Mouse (Mus musculus) neural tube, embryonic 13.5 days (tissue): ENCODE data around the gene Gpc5. TPM values are rescaled to one million over a fixed set of nuclear protein-coding genes. Genes with fewer than 3 reads are reported as not detected.

ENCODE experiments used
- ATAC-seq: fragments of 200-750 bp; cut with Nextera tagmentation; 2 replicates; pipeline ENCODE4 v1.8.0; 2017; ENCODE audit warnings: low read depth, mild to moderate bottlenecking, moderate TSS enrichment, moderate library complexity
- H3K27ac ChIP-seq: fragments of 300-500 bp; sonication (generic); replicated peaks from 2 replicates; pipeline ENCODE4 v1.5.1; 2015; ENCODE audit warnings: moderate library complexity, mild to moderate bottlenecking, inconsistent platforms
- H3K27me3 ChIP-seq: fragments of 300-500 bp; sonication (generic); 2 replicates; pipeline ENCODE4 v1.6.1; 2015; ENCODE audit warnings: mild to moderate bottlenecking, inconsistent platforms
- H3K36me3 ChIP-seq: fragments of 300-500 bp; sonication (generic); 2 replicates; pipeline ENCODE4 v1.6.1; 2015; ENCODE audit warnings: mild to moderate bottlenecking, inconsistent platforms
- H3K4me1 ChIP-seq: fragments of 300-500 bp; sonication (generic); replicated peaks from 2 replicates; pipeline ENCODE4 v1.6.1; 2015; ENCODE audit warnings: inconsistent platforms
- H3K4me2 ChIP-seq: fragments of 300-500 bp; sonication (generic); 2 replicates; pipeline ENCODE4 v1.6.1; 2015; ENCODE audit warnings: inconsistent platforms, mild to moderate bottlenecking, moderate library complexity
- H3K4me3 ChIP-seq: fragments of 300-500 bp; sonication (generic); 2 replicates; pipeline ENCODE4 v1.5.1; 2015; ENCODE audit warnings: mild to moderate bottlenecking, inconsistent platforms
- H3K9ac ChIP-seq: fragments of 300-500 bp; sonication (generic); 2 replicates; pipeline ENCODE4 v1.6.1; 2015; ENCODE audit warnings: moderate library complexity, mild to moderate bottlenecking, inconsistent platforms
- H3K9me3 ChIP-seq: fragments of 300-500 bp; sonication (generic); 2 replicates; pipeline ENCODE4 v1.6.1; 2016; ENCODE audit warnings: inconsistent platforms
- WGBS: fragments of 180-500 bp; shearing (Covaris S2); methylation state at CpG from one replicate; pipeline ENCODE4 v1.1.7; 2015; 5-methylcytosine and 5-hydroxymethylcytosine counted together
- polyA plus RNA-seq: library from polyadenylated mRNA; unstranded; fragments of >200 nt; fragmentation: Nextera tagmentation; extraction: Ambion mirVana; gene quantifications from 2 replicates; pipeline ENCODE4 v1.2.1, GENCODE M21; 2015

Gene Gpc5
- polyA plus RNA-seq, 1 experiment from 2014 or later: 7.1 TPM

- H3K27me3 ChIP-seq: no peaks in the 10 kb centered on the region
- H3K27ac ChIP-seq: no peak overlapping the region
- no peak for ATAC-seq
- H3K4me3 ChIP-seq: no peak overlapping the region
- H3K9me3 ChIP-seq: no peaks in the 10 kb centered on the region
- H3K4me2 ChIP-seq: no peak overlapping the region
- H3K4me1 ChIP-seq: no peaks in the 10 kb centered on the region
- no peak overlapping the region for H3K9ac ChIP-seq
- H3K36me3 ChIP-seq: no peaks in the 10 kb centered on the region
These were observed 1120.0 kb downstream of the Gpc5 start for GRCm38 (mm10) chr14:116212029-116212428.

- no peak overlapping the region for H3K4me3 ChIP-seq
- no peaks in the 10 kb centered on the region for H3K36me3 ChIP-seq
- 0 out of 2 replicates have a peak, but pooled peaks cover 3% of the 10 kb centered on the region for H3K4me1 ChIP-seq
- no peaks in the 10 kb centered on the region for H3K27me3 ChIP-seq
- no peak overlapping the region for H3K27ac ChIP-seq
- H3K9me3 ChIP-seq: no peaks in the 10 kb centered on the region
- ATAC-seq: no peak
- no peak overlapping the region for H3K9ac ChIP-seq
- H3K4me2 ChIP-seq: no peak overlapping the region
- WGBS: 96% methylated on average over 1 of the region's 1 CpGs
These were observed 1166.1 kb downstream of the Gpc5 start for GRCm38 (mm10) chr14:116258126-116258525.

- no peak for ATAC-seq
- 93% methylated on average over 2 of the region's 2 CpGs for WGBS
- Histone ChIP-seq H3K36me3 (no peaks in the 10 kb centered on the region), H3K27ac (no peak overlapping the region), H3K4me1 (no peaks in the 10 kb centered on the region), H3K9ac (no peak overlapping the region), H3K4me3 (no peak overlapping the region), H3K9me3 (no peaks in the 10 kb centered on the region), H3K27me3 (no peaks in the 10 kb centered on the region), H3K4me2 (no peak overlapping the region)
These were observed 1216.5 kb downstream of the Gpc5 start for GRCm38 (mm10) chr14:116308541-116308940.

GRCm38 (mm10) chr14:116317491-116317890 is 1225.5 kb downstream of the Gpc5 start:
- no peaks in the 10 kb centered on the region for H3K27me3 ChIP-seq
- no peak for ATAC-seq
- no peaks in the 10 kb centered on the region for H3K4me1 ChIP-seq
- no peak overlapping the region for H3K4me2 ChIP-seq
- no peak overlapping the region for H3K27ac ChIP-seq
- H3K36me3 ChIP-seq: no peaks in the 10 kb centered on the region
- H3K9ac ChIP-seq: no peak overlapping the region
- H3K4me3 ChIP-seq: no peak overlapping the region
- no peaks in the 10 kb centered on the region for H3K9me3 ChIP-seq

GRCm38 (mm10) chr14:116336182-116336581 is 1244.2 kb downstream of the Gpc5 start:
- Histone ChIP-seq H3K27me3 (no peaks in the 10 kb centered on the region), H3K9ac (no peak overlapping the region), H3K4me3 (no peak overlapping the region), H3K9me3 (no peaks in the 10 kb centered on the region), H3K4me1 (no peaks in the 10 kb centered on the region), H3K27ac (no peak overlapping the region), H3K4me2 (no peak overlapping the region), H3K36me3 (no peaks in the 10 kb centered on the region)
- 80% methylated on average over 4 of the region's 4 CpGs for WGBS
- ATAC-seq: no peak

- H3K9me3 ChIP-seq: no peaks in the 10 kb centered on the region
- H3K27me3 ChIP-seq: no peaks in the 10 kb centered on the region
- WGBS: 86% methylated on average over 3 of the region's 3 CpGs
- H3K27ac ChIP-seq: no peak overlapping the region
- no peak overlapping the region for H3K4me3 ChIP-seq
- H3K4me1 ChIP-seq: no peaks in the 10 kb centered on the region
- ATAC-seq: no peak
- no peak overlapping the region for H3K9ac ChIP-seq
- H3K36me3 ChIP-seq: no peaks in the 10 kb centered on the region
- no peak overlapping the region for H3K4me2 ChIP-seq
These were observed 1246.4 kb downstream of the Gpc5 start for GRCm38 (mm10) chr14:116338395-116338794.

GRCm38 (mm10) chr14:116348560-116348959 is 1256.5 kb downstream of the Gpc5 start:
- Histone ChIP-seq H3K9me3 (no peaks in the 10 kb centered on the region), H3K27me3 (no peaks in the 10 kb centered on the region), H3K4me3 (no peak overlapping the region), H3K27ac (no peak overlapping the region), H3K36me3 (no peaks in the 10 kb centered on the region), H3K4me2 (no peak overlapping the region), H3K4me1 (no peaks in the 10 kb centered on the region), H3K9ac (no peak overlapping the region)
- WGBS: 81% methylated on average over 3 of the region's 3 CpGs
- ATAC-seq: no peak

- H3K9ac ChIP-seq: no peak overlapping the region
- no peaks in the 10 kb centered on the region for H3K36me3 ChIP-seq
- H3K27ac ChIP-seq: no peak overlapping the region
- ATAC-seq: no peak
- H3K4me1 ChIP-seq: no peaks in the 10 kb centered on the region; the same call in 1 of the 2 replicates
- H3K4me3 ChIP-seq: no peak overlapping the region
- H3K4me2 ChIP-seq: no peak overlapping the region
- WGBS: 56% methylated on average over 2 of the region's 2 CpGs
- no peaks in the 10 kb centered on the region for H3K9me3 ChIP-seq
- no peaks in the 10 kb centered on the region for H3K27me3 ChIP-seq
These were observed 1292.6 kb downstream of the Gpc5 start for GRCm38 (mm10) chr14:116384602-116385001.

- no peak overlapping the region for H3K27ac ChIP-seq
- H3K9ac ChIP-seq: no peak overlapping the region
- no peaks in the 10 kb centered on the region for H3K36me3 ChIP-seq
- WGBS: 85% methylated on average over 3 of the region's 3 CpGs
- H3K4me1 ChIP-seq: no peaks in the 10 kb centered on the region
- H3K27me3 ChIP-seq: no peaks in the 10 kb centered on the region
- no peaks in the 10 kb centered on the region for H3K9me3 ChIP-seq
- ATAC-seq: no peak
- H3K4me2 ChIP-seq: no peak overlapping the region
- H3K4me3 ChIP-seq: no peak overlapping the region
These were observed 1323.5 kb downstream of the Gpc5 start for GRCm38 (mm10) chr14:116415511-116415910.

- Histone ChIP-seq H3K27ac (no peak overlapping the region), H3K36me3 (no peaks in the 10 kb centered on the region), H3K9ac (no peak overlapping the region), H3K27me3 (no peaks in the 10 kb centered on the region), H3K9me3 (no peaks in the 10 kb centered on the region), H3K4me2 (no peak overlapping the region), H3K4me1 (no peaks in the 10 kb centered on the region), H3K4me3 (no peak overlapping the region)
- 77% methylated on average over 4 of the region's 4 CpGs for WGBS
- ATAC-seq: no peak
These were observed 1356.2 kb downstream of the Gpc5 start for GRCm38 (mm10) chr14:116448219-116448618.

GRCm38 (mm10) chr14:116453356-116453755 is 1361.3 kb downstream of the Gpc5 start:
- no peak overlapping the region for H3K27ac ChIP-seq
- 59% methylated on average over 3 of the region's 3 CpGs for WGBS
- no peaks in the 10 kb centered on the region for H3K4me1 ChIP-seq
- no peak for ATAC-seq
- no peaks in the 10 kb centered on the region for H3K27me3 ChIP-seq
- H3K4me2 ChIP-seq: no peak overlapping the region
- no peaks in the 10 kb centered on the region for H3K9me3 ChIP-seq
- no peak overlapping the region for H3K9ac ChIP-seq
- H3K4me3 ChIP-seq: no peak overlapping the region
- no peaks in the 10 kb centered on the region for H3K36me3 ChIP-seq

- ATAC-seq: no peak
- H3K9me3 ChIP-seq: no peaks in the 10 kb centered on the region
- H3K27ac ChIP-seq: no peak overlapping the region
- no peaks in the 10 kb centered on the region for H3K27me3 ChIP-seq
- no peaks in the 10 kb centered on the region for H3K36me3 ChIP-seq
- H3K4me2 ChIP-seq: no peak overlapping the region
- H3K4me1 ChIP-seq: no peaks in the 10 kb centered on the region
- H3K4me3 ChIP-seq: no peak overlapping the region
- whole genome bisulfite sequencing: 70% methylated on average over 4 of the region's 4 CpGs
- H3K9ac ChIP-seq: no peak overlapping the region
These were observed 1364.2 kb downstream of the Gpc5 start for GRCm38 (mm10) chr14:116456211-116456610.

- H3K4me2 ChIP-seq: no peak overlapping the region
- no peak overlapping the region for H3K9ac ChIP-seq
- no peaks in the 10 kb centered on the region for H3K36me3 ChIP-seq
- no peaks in the 10 kb centered on the region for H3K4me1 ChIP-seq
- H3K9me3 ChIP-seq: no peaks in the 10 kb centered on the region
- ATAC-seq: no peak
- no peaks in the 10 kb centered on the region for H3K27me3 ChIP-seq
- no peak overlapping the region for H3K4me3 ChIP-seq
- WGBS: 89% methylated on average over 8 of the region's 8 CpGs
- no peak overlapping the region for H3K27ac ChIP-seq
These were observed 1381.6 kb downstream of the Gpc5 start for GRCm38 (mm10) chr14:116473378-116474179.
